Mouse (Mus musculus) heart, adult 2 months (tissue): Measurements from ENCODE around the gene Mcm5. TPM values are rescaled to one million over a fixed set of nuclear protein-coding genes. Genes with fewer than 3 reads are reported as not detected.

Experiments
- DNase-seq, 2 experiments: peaks; one replicate each; pipeline ENCODE4 v3.0.0; 2021
- H3K27ac ChIP-seq: fragments of 200-600 bp; 2 replicates; pipeline ENCODE4 v1.8.1; 2022
- H3K27me3 ChIP-seq: fragments of 200-500 bp; 2 replicates; pipeline ENCODE4 v1.6.1; 2012; ENCODE audit warnings: mild to moderate bottlenecking, low read length, inconsistent platforms, mixed read lengths; ENCODE audit not compliant: control insufficient read depth, insufficient read depth
- H3K36me3 ChIP-seq: fragments of 200-500 bp; 2 replicates; pipeline ENCODE4 v1.6.1; 2012; ENCODE audit warnings: low read length, inconsistent platforms; ENCODE audit not compliant: control insufficient read depth, insufficient read depth
- H3K4me1 ChIP-seq: fragments of 200-500 bp; 2 replicates; pipeline ENCODE4 v1.6.1; 2011; ENCODE audit warnings: low read length; ENCODE audit not compliant: control insufficient read depth, insufficient read depth
- H3K4me3 ChIP-seq: fragments of 200-600 bp; 2 replicates; pipeline ENCODE4 v1.8.1; 2022
- H3K79me2 ChIP-seq: fragments of 200-500 bp; replicated peaks from 2 replicates; pipeline ENCODE4 v1.6.1; 2012; ENCODE audit warnings: mild to moderate bottlenecking, inconsistent platforms, low read length, moderate library complexity, mixed read lengths; ENCODE audit not compliant: control insufficient read depth, insufficient read depth
- H3K9ac ChIP-seq: fragments of 200-500 bp; 2 replicates; pipeline ENCODE4 v1.6.1; 2012; ENCODE audit warnings: low read depth, mild to moderate bottlenecking, control low read depth, inconsistent platforms, low read length, mixed read lengths
- CTCF ChIP-seq: fragments of 200-600 bp; IDR thresholded peaks from 2 replicates; pipeline ENCODE4 v1.8.1; 2022; ENCODE audit warnings: antibody characterized with exemption, mild to moderate bottlenecking, moderate library complexity
- EP300 ChIP-seq: fragments of 200-500 bp; IDR thresholded peaks from 2 replicates; pipeline ENCODE4 v1.6.1; 2011; ENCODE audit warnings: low read depth, low read length, control low read depth; ENCODE audit not compliant: insufficient read depth
- POLR2A ChIP-seq: fragments of 200-500 bp; IDR thresholded peaks from 2 replicates; pipeline ENCODE4 v1.6.1; 2011; ENCODE audit warnings: mild to moderate bottlenecking, low read depth, low read length, control low read depth; ENCODE audit not compliant: insufficient read depth
- WGBS: fragments of 180-500 bp; shearing (Covaris S2); methylation state at CpG from one replicate; pipeline ENCODE4 v1.1.7; 2018; 5-methylcytosine and 5-hydroxymethylcytosine counted together
- intact Hi-C: fragments of 180-260 bp; cut with DNase I; formaldehyde crosslinking; loops from one replicate; pipeline ENCODE4 v1.15.1; 2025
- polyA plus RNA-seq: library from polyadenylated mRNA; depleted of rRNA; stranded (reverse); fragments of >200 nt; gene quantifications from 2 replicates; pipeline ENCODE4 v1.2.3, GENCODE M21; 2012
- total RNA-seq, 2 experiments: library from RNA; stranded (reverse); gene quantifications; 2 replicates each; pipeline ENCODE4 v1.2.3; 2021

Mcm5 gene
- total and polyA plus RNA-seq, 3 experiments: 3.4 to 3.7 (median 3.4) TPM

DNA sequence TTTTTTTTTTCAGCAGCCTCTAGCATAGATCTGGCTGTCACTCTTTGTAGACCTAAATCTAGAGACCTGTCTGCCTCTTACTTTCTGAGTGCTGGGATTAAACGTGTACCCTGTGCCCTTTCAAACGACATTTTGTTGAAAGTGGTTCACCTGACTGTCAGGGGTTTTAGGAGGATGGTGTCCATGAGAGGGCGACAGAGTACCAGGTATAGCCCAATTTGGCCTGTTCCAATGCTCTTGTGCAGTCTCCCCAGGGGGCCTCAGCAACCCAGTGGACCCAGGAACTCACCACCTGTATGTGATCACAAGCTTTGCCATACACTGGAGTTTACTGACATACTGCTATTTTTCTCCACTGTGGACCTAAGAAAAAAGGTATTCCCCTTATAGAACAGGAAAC lies 23.1 kb downstream of the Mcm5 start:
- 12% methylated on average over 3 of the region's 3 CpGs for WGBS
- H3K4me1 ChIP-seq: peaks cover 2% of the 10 kb centered on the region

DNA sequence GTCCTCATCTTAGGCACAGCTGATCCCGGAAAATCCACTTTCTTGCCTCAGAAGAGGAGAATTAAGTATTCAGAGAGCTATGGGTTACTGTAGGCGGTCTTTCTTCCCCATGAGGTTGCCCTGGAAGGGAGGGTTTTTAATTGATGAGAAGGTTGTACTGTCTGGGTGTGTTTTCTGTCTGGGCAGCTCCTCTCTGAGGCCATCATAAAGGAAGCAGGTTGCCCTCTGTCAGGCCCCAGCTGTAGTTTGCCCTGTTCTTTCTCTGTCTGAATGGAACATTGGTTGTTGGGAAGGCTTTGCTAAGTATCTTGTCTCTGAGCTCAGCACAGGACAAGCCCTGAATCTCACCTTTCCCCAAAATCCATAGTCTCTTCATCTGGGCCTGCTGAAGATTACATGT lies 24.0 kb downstream of the Mcm5 start:
- Histone ChIP-seq H3K4me1 (peaks cover 2% of the 10 kb centered on the region), H3K4me3 (no peak overlapping the region), H3K9ac (no peak overlapping the region), H3K36me3 (no peaks in the 10 kb centered on the region), H3K79me2 (no peaks in the 10 kb centered on the region), H3K27me3 (no peaks in the 10 kb centered on the region), H3K27ac (no peak overlapping the region)
- intact Hi-C loops: no loop called here
- WGBS: 90% methylated on average over 2 of the region's 2 CpGs
- DNase-seq: no peak
- TF ChIP-seq POLR2A (no peak), EP300 (no peak), CTCF (no peak)

More for the DNA sequence above, 23.1 kb downstream of the Mcm5 start:
- Histone ChIP-seq H3K27ac (no peak overlapping the region), H3K36me3 (no peaks in the 10 kb centered on the region), H3K9ac (no peak overlapping the region), H3K79me2 (no peaks in the 10 kb centered on the region), H3K4me3 (no peak overlapping the region), H3K27me3 (no peaks in the 10 kb centered on the region)
- TF ChIP-seq POLR2A (no peak), EP300 (0 out of 2 replicates have a peak, but pooled peaks have one; percentile 14), CTCF (peak; percentile 85)
- intact Hi-C loops: loop anchor here (1.0 kb wide), 2 partner anchors 86 to 140 kb away; no protein-coding TSS in a partner anchor
- peak; percentile 21 to 61 for DNase-seq

DNA sequence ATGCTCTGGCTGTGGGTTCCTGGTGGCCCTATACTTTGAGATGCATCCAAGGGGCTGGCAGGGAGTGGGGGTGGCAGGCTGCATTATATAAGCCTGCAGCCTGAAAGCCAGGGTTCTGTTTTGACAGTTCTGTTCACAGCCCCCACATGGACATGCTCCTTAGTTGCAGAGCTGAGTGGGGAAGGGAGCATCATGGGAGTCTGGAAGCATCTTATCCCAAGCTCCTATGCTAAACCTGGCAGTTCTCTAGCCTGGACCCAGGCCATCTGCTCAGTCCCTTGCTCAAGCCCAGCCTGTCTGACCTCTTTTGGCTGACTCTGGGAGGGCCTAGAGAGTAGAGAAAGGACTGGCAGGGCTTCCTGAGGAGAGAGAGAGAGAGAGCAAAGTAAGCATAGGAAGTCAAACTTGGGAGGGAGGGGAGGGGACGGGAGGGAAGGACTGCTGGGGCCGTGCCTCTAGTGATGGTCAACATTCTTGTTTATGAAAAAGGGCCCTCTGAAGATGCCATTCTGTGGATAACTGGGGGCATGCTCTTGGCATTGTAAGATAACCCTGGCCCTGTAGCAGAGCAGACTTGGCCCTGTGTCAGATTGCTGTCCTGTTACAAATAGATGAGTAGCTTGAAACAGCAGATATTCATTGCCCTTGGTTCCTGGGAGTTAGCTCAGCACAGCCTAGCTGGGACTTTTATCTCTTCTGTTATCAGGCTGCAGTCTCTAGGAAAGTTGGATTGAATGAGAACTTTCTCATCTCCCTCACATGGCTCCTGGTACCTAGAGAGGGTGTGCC lies 25.4 kb downstream of the Mcm5 start:
- H3K9ac ChIP-seq: no peak overlapping the region
- H3K27ac ChIP-seq: no peak overlapping the region
- no peaks in the 10 kb centered on the region for H3K27me3 ChIP-seq
- no peak for TF ChIP-seq POLR2A
- TF ChIP-seq CTCF: no peak
- TF ChIP-seq EP300: no peak
- no peaks in the 10 kb centered on the region for H3K36me3 ChIP-seq
- 25% methylated on average over 2 of the region's 2 CpGs for WGBS
- H3K79me2 ChIP-seq: no peaks in the 10 kb centered on the region
- DNase-seq: peak; percentile 67 to 80
- peaks cover 2% of the 10 kb centered on the region for H3K4me1 ChIP-seq
- no peak overlapping the region for H3K4me3 ChIP-seq
- intact Hi-C loops: no loop called here

DNA sequence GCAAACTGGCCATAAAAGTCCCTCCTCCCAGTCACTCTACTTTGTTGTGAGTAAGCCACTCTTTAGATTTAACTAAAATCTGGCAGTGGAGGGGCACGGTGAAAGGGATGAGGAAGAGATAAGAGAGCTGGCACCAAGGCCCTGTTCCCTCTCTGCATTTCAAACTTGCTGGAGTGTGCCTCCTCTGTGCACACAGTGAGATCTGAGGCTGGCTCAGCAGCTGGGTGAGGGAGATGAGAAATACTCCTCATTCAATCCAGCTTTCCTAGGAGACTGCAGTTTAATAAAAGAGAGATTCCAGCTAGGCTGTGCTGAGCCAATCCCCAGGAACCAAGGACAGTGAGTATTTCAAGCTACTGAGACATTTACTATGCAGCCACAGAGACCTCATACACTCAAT lies 26.4 kb downstream of the Mcm5 start:
- Histone ChIP-seq H3K27ac (no peak overlapping the region), H3K9ac (no peak overlapping the region), H3K36me3 (no peaks in the 10 kb centered on the region), H3K4me3 (no peak overlapping the region), H3K4me1 (peaks cover 2% of the 10 kb centered on the region), H3K79me2 (no peaks in the 10 kb centered on the region), H3K27me3 (no peaks in the 10 kb centered on the region)
- WGBS: 7% methylated on average over 1 of the region's 1 CpGs
- DNase-seq: no peak
- intact Hi-C loops: no loop called here
- TF ChIP-seq CTCF: no peak
- no peak for TF ChIP-seq EP300
- TF ChIP-seq POLR2A: no peak

DNA sequence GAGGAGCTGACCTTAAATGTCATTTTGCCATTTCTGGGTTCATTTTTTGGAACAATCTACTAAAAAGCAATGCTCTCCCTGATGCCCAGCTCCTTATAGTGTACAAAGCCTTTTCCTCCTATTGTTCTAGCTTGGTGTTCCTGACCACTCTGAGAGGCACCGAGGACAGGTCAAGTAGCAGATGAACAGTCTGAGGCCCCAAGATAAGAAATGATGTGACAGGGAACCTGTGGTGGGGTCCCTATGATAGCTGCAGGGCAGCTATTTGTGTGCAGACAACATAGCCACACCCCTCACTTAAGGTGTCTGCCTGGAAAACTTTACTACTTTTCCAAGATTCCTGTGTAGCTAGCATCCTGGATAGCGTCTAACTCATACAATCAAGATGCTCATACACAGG lies 26.9 kb downstream of the Mcm5 start:
- H3K4me1 ChIP-seq: peaks cover 2% of the 10 kb centered on the region
- WGBS: 48% methylated on average over 2 of the region's 2 CpGs
- no peak for DNase-seq
- H3K36me3 ChIP-seq: no peaks in the 10 kb centered on the region
- no peak overlapping the region for H3K9ac ChIP-seq
- H3K27me3 ChIP-seq: no peaks in the 10 kb centered on the region
- no peak overlapping the region for H3K4me3 ChIP-seq
- intact Hi-C loops: no loop called here
- TF ChIP-seq CTCF (no peak), EP300 (no peak), POLR2A (no peak)
- H3K79me2 ChIP-seq: no peaks in the 10 kb centered on the region
- H3K27ac ChIP-seq: no peak overlapping the region

DNA sequence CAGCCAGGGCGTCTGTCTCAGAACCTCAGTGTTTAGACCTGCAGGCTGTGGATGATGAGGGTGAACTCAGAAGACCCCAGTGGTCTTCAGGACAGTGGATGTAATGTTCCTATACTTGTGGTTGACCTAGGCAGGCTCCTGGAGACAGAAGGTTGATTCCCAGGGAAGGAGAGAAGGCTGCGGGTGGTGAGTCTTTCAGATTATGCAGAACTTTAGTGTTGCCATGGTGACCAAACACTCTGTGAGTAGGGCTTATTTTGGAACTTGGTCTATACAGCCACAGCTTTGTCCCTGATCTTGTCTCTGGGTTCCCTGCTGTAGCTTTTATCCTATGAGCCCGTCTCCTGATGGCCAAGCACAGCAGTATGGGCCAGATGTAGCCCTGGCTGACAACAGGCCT lies 28.2 kb downstream of the Mcm5 start:
- WGBS: 77% methylated on average over 3 of the region's 3 CpGs
- no peak for DNase-seq
- Histone ChIP-seq H3K4me1 (peaks cover 2% of the 10 kb centered on the region), H3K27me3 (no peaks in the 10 kb centered on the region), H3K9ac (no peak overlapping the region), H3K36me3 (no peaks in the 10 kb centered on the region), H3K79me2 (no peaks in the 10 kb centered on the region), H3K27ac (no peak overlapping the region), H3K4me3 (no peak overlapping the region)
- intact Hi-C loops: no loop called here
- TF ChIP-seq EP300 (no peak), CTCF (no peak), POLR2A (no peak)
